Mouse (Mus musculus) small intestine, adult 2 months (tissue): Measurements from ENCODE around the gene Spg11. TPM values are rescaled to one million over a fixed set of nuclear protein-coding genes. Genes with fewer than 3 reads are reported as not detected.

Source experiments
- H3K27ac ChIP-seq: fragments of 200-500 bp; 2 replicates; pipeline ENCODE4 v1.5.1; 2012; ENCODE audit warnings: low read depth, low read length, control low read depth, inconsistent platforms; ENCODE audit not compliant: insufficient read depth
- H3K27me3 ChIP-seq: fragments of 200-500 bp; 2 replicates; pipeline ENCODE4 v1.6.1; 2012; ENCODE audit warnings: mild to moderate bottlenecking, moderate library complexity, low read length, inconsistent platforms; ENCODE audit not compliant: control insufficient read depth, insufficient read depth
- H3K36me3 ChIP-seq: fragments of 200-500 bp; 2 replicates; pipeline ENCODE4 v1.6.1; 2012; ENCODE audit warnings: mild to moderate bottlenecking, low read length, control low read depth, inconsistent platforms; ENCODE audit not compliant: control insufficient read depth, insufficient read depth
- H3K4me1 ChIP-seq: fragments of 200-500 bp; 2 replicates; pipeline ENCODE4 v1.6.1; 2012; ENCODE audit warnings: low read length, inconsistent platforms, mixed read lengths; ENCODE audit not compliant: control insufficient read depth, insufficient read depth, insufficient read length
- H3K4me3 ChIP-seq: fragments of 200-500 bp; 2 replicates; pipeline ENCODE4 v1.5.1; 2012; ENCODE audit warnings: low read depth, mild to moderate bottlenecking, control low read depth, inconsistent platforms, low read length, moderate library complexity
- CTCF ChIP-seq: fragments of 200-500 bp; IDR thresholded peaks from 2 replicates; pipeline ENCODE4 v1.5.1; 2012; ENCODE audit warnings: low read depth, mild to moderate bottlenecking, control low read depth, inconsistent platforms, low read length, moderate library complexity, mixed read lengths; ENCODE audit not compliant: insufficient replicate concordance, insufficient read length; ENCODE audit errors: extremely low read depth
- POLR2A ChIP-seq: fragments of 200-500 bp; IDR thresholded peaks from 2 replicates; pipeline ENCODE4 v1.6.1; 2012; ENCODE audit warnings: low read depth, mild to moderate bottlenecking, control low read depth, inconsistent platforms, low read length, moderate library complexity
- WGBS: fragments of 180-500 bp; shearing (Covaris S2); methylation state at CpG from one replicate; pipeline ENCODE4 v1.1.7; 2018; 5-methylcytosine and 5-hydroxymethylcytosine counted together
- polyA plus RNA-seq: library from polyadenylated mRNA; depleted of rRNA; stranded (reverse); fragments of >200 nt; gene quantifications from 2 replicates; pipeline ENCODE4 v1.2.3, GENCODE M21; 2012; rRNA removed

Spg11 gene
- polyA plus RNA-seq, 1 experiment: 7.3 TPM

- H3K27ac ChIP-seq: no peak overlapping the region
- WGBS: 67% methylated on average over 2 of the region's 2 CpGs
- H3K36me3 ChIP-seq: no peaks in the 10 kb centered on the region
- H3K4me1 ChIP-seq: peaks cover 2% of the 10 kb centered on the region; the same call in 1 of the 2 replicates
- H3K4me3 ChIP-seq: no peak overlapping the region
- no peaks in the 10 kb centered on the region for H3K27me3 ChIP-seq
- TF ChIP-seq CTCF (no peak), POLR2A (no peak)
These were observed 95.9 kb downstream of the Spg11 start for GRCm38 (mm10) chr2:122022284-122022683.

DNA sequence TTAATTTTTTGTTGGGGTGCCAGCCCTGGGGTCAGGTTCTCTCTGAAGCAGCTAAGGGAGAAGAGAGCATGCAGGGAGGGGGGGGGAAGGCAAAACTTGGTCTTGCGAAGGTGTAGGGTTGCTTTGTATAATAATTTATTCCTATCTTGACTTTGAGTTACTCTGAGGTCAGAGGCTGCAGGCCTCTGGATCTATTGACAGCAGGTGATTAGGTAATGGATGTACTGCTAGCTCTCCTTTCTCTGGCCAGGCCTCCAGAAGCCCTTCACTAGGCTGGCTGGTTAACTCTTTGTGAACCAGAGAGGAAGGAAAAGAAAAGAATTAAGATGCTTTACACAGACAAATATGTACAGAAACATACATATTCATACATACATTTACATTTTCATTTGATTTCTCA is 99.5 kb downstream of the Spg11 start:
- no peak for TF ChIP-seq POLR2A
- TF ChIP-seq CTCF: no peak
- H3K27me3 ChIP-seq: no peaks in the 10 kb centered on the region
- no peaks in the 10 kb centered on the region for H3K4me1 ChIP-seq
- H3K36me3 ChIP-seq: peaks cover 2% of the 10 kb centered on the region; the same call in 1 of the 2 replicates
- 77% methylated on average over 1 of the region's 1 CpGs for WGBS
- H3K4me3 ChIP-seq: no peak overlapping the region
- no peak overlapping the region for H3K27ac ChIP-seq

DNA sequence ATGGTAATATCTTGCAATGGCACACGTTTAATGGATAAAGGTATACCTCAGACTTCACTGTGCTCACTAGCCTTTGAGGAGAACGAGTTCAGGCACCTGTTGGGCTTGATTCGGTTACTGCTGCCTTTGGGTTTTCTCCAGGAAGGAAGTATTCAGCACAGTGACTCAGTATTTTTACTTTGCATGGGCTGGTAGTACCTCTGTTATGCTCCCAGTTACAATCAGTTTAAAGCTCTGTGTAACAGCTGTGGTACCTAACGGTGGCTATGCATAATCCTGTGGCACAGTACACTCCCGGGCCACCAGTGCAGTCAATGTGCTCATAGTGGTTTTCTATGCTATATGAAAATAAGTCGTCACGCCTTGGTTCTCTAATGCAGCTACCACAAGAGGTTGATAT is 106.7 kb downstream of the Spg11 start:
- H3K36me3 ChIP-seq: peaks cover 17% of the 10 kb centered on the region
- no peak overlapping the region for H3K27ac ChIP-seq
- 77% methylated on average over 7 of the region's 7 CpGs for WGBS
- H3K27me3 ChIP-seq: no peaks in the 10 kb centered on the region
- H3K4me1 ChIP-seq: no peaks in the 10 kb centered on the region
- no peak overlapping the region for H3K4me3 ChIP-seq
- TF ChIP-seq CTCF (no peak), POLR2A (no peak)

- no peaks in the 10 kb centered on the region for H3K4me1 ChIP-seq
- no peak overlapping the region for H3K4me3 ChIP-seq
- H3K27ac ChIP-seq: no peak overlapping the region
- H3K36me3 ChIP-seq: peaks cover 19% of the 10 kb centered on the region
- TF ChIP-seq CTCF (no peak), POLR2A (no peak)
- WGBS: 92% methylated on average over 3 of the region's 3 CpGs
- H3K27me3 ChIP-seq: no peaks in the 10 kb centered on the region
These were observed 109.4 kb downstream of the Spg11 start for GRCm38 (mm10) chr2:122008832-122009231.

Other genes starting within 250 kb of the Spg11 start
- 0.72 and 1.3 TPM in 2 replicates for gene Ctdspl2, start 162.4 kb downstream of the Spg11 start, polyA plus RNA-seq
- not detected in 2 replicates for gene Mageb3, start 162.3 kb downstream of the Spg11 start, polyA plus RNA-seq
- gene Eif3j1, start 89.8 kb downstream of the Spg11 start, polyA plus RNA-seq: 2.2 and 3.5 TPM in 2 replicates
- 286 and 1,325 TPM in 2 replicates for gene B2m, start 29.3 kb upstream of the Spg11 start, polyA plus RNA-seq
- gene Trim69, start 42.3 kb upstream of the Spg11 start, polyA plus RNA-seq: 0.10 TPM in 1 of 2 replicates, not detected in the other
- gene Patl2, start 67.8 kb upstream of the Spg11 start, polyA plus RNA-seq: not detected in 2 replicates
- gene Terb2, start 67.9 kb upstream of the Spg11 start, polyA plus RNA-seq: not detected in 2 replicates
- 16.1 and 71.5 TPM in 2 replicates for gene Sord, start 116.4 kb upstream of the Spg11 start, polyA plus RNA-seq
- gene Duox2, start 180.1 kb upstream of the Spg11 start, polyA plus RNA-seq: 13.5 and 133 TPM in 2 replicates
- gene Duoxa2, start 180.5 kb upstream of the Spg11 start, polyA plus RNA-seq: 33.7 and 324 TPM in 2 replicates
- gene Duoxa1, start 195.3 kb upstream of the Spg11 start, polyA plus RNA-seq: 0.08 and 0.66 TPM in 2 replicates
- gene Duox1, start 197.3 kb upstream of the Spg11 start, polyA plus RNA-seq: 0.11 and 0.16 TPM in 2 replicates